Mouse (Mus musculus): ENCODE measurements around the gene Cpsf6. TPM values are rescaled to one million over a fixed set of nuclear protein-coding genes. Genes with fewer than 3 reads are reported as not detected.

The Cpsf6 gene
- polyA plus RNA-seq, 1 experiment from 2014 or later, result 150 TPM

DNA sequence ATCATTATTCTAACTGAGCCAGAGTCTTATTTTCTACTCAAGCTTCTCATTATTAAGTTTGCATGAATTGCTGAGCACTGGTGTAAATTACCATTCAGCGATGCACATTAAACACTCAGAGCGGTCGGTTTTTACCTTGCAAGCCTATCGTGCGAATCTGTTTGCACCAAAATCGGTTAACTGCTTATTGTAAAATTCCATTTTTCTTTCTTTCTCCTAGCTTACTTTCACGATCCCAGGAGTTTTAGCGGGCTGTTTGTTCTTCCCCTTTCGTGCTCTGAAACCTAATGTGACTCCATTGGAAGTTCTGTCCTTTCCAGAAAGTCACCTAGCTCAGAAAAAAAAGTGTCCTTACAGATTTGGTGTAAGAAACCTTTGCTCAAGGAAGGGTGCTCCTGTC, 36.3 kb upstream of the Cpsf6 start:
- Histone ChIP-seq H3K9ac (ENCODE audit: low read length) (no peak overlapping the region), H3K4me1 (replicated peaks; ENCODE audit: control insufficient read depth, insufficient read depth, low read length) (peaks cover 7% of the 10 kb centered on the region; the same call in 1 of the 2 replicates), H3K27ac (ENCODE audit: low read depth) (no peak overlapping the region), H3K27me3 (replicated peaks; ENCODE audit: control insufficient read depth, insufficient read depth, low read length) (no peaks in the 10 kb centered on the region), H3K9me3 (ENCODE audit: control insufficient read depth, low read length) (no peaks in the 10 kb centered on the region), H3K4me3 (ENCODE audit: low read depth, low read length) (no peak overlapping the region), H3K36me3 (ENCODE audit: control insufficient read depth, insufficient read depth, low read length) (no peaks in the 10 kb centered on the region), H3K4me2 (ENCODE audit: low read length) (no peak overlapping the region)
- ATAC-seq (replicated peaks; ENCODE audit: low FRiP score, low TSS enrichment, low read depth) (no peak), DNase-seq (ENCODE audit: low spot score) (no peak)
- 88% methylated on average over 9 of the region's 9 CpGs for WGBS

DNA sequence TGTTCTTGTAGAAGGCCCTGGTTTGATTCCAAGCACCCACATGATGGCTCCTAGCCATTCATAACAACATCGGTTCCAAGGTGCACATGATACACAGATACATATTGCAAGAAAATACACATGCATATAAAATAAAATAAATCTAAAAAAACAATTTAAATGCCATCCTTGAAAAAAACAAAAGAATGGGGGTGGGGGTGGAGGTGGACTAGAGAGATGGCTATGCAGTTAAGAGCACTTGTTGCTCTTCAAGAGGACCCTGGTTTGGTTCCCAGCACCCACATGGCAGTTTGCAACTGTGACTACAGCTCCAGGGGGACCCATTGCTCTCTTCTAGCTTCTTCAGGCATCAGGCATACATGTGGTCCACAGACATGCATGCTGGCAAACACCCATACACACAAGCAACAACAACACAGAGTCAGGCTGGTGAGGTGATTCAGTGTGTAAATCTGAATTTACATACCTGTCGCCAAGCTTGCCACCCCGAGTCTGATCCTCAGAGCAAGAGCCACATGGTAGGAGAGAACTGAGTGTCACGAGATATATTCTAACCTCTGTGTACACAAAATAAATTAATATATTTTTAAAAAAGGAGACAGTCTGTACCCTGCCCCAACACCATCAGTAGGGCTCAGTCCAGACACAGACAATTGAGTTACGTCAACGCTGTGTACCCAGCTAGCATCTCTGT, 35.7 kb upstream of the Cpsf6 start:
- whole genome bisulfite sequencing, result 93% methylated on average over 6 of the region's 6 CpGs
- DNase-seq (ENCODE audit: low spot score), result no peak
- Histone ChIP-seq H3K4me2 (ENCODE audit: low read length) (no peak overlapping the region), H3K4me1 (replicated peaks; ENCODE audit: control insufficient read depth, insufficient read depth, low read length) (peaks cover 7% of the 10 kb centered on the region; the same call in 1 of the 2 replicates), H3K27me3 (replicated peaks; ENCODE audit: control insufficient read depth, insufficient read depth, low read length) (no peaks in the 10 kb centered on the region), H3K9ac (ENCODE audit: low read length) (no peak overlapping the region), H3K4me3 (ENCODE audit: low read depth, low read length) (no peak overlapping the region), H3K36me3 (ENCODE audit: control insufficient read depth, insufficient read depth, low read length) (no peaks in the 10 kb centered on the region), H3K9me3 (ENCODE audit: control insufficient read depth, low read length) (no peaks in the 10 kb centered on the region), H3K27ac (ENCODE audit: low read depth) (no peak overlapping the region)
- ATAC-seq (replicated peaks; ENCODE audit: low FRiP score, low TSS enrichment, low read depth), result no peak

DNA sequence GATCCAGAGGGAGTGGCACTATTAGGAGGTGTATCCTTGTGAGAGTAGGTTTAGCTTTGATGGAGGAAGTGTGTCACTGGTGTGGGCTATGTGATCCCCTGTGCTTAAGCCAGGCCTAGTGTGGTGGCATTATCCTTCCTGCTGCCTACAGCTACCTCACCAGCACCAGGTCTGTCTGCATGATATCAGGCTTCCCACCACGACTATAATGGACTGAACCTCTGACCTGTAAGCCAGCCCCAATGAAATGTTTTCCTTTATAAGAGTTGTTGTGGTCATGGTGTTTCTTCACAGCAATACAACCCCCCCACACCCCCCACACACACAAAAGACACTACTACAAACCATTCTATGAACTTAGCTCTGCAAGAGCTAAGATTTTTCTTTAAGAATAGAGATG, 34.9 kb upstream of the Cpsf6 start:
- no peak for DNase-seq (ENCODE audit: low spot score)
- 67% methylated on average over 1 of the region's 1 CpGs for WGBS
- no peaks in the 10 kb centered on the region for H3K36me3 ChIP-seq (ENCODE audit: control insufficient read depth, insufficient read depth, low read length)
- peaks cover 7% of the 10 kb centered on the region; the same call in 1 of the 2 replicates for H3K4me1 ChIP-seq (replicated peaks; ENCODE audit: control insufficient read depth, insufficient read depth, low read length)
- no peak overlapping the region for H3K4me3 ChIP-seq (ENCODE audit: low read depth, low read length)
- ATAC-seq (replicated peaks; ENCODE audit: low FRiP score, low TSS enrichment, low read depth), result no peak
- no peaks in the 10 kb centered on the region for H3K9me3 ChIP-seq (ENCODE audit: control insufficient read depth, low read length)
- no peaks in the 10 kb centered on the region for H3K27me3 ChIP-seq (replicated peaks; ENCODE audit: control insufficient read depth, insufficient read depth, low read length)
- no peak overlapping the region for H3K9ac ChIP-seq (ENCODE audit: low read length)
- H3K4me2 ChIP-seq (ENCODE audit: low read length), result no peak overlapping the region
- no peak overlapping the region for H3K27ac ChIP-seq (ENCODE audit: low read depth)

DNA sequence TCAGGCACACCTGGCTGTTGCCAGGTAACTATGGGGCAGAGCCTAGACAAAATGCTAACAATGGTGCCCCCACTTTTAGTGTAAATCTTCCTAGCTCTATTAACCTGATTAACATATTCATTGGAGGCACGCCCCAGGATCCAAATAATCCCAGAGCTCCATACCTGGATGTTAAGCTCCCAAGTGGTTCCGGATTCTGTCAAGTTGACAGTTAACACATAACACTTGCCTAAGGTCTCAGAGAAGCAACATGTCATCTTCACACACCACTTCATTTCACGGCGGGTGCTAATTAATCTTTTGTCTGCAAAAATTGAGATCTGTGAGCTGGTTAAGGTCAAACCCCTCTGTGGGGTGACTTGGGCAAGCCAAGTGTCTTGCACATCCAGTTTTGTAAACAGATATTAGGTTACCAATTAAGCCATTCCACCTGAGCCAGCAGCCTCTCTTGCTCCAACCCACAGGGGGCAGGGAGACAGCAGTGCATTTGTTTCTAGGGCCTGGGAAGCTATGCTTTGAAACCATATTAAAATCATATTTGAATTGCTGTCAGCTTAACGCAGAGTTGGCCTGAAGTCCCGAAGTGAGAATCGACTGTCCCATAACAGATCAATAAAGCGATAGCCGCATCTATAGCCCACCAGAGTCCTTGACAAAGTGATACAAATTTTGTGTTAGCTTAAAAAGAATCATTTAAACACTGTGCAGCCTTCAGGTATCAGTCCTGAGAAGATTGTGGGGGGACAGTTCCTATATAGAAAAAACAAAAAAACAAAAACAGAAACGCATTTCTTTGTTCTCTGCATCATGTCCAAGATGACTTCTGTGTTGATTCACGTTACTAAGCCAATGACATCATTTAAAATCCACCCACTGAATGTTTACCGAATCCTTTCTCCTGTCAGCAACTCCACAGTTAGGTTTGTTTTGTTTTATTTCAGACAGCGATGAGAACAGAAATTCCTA, 34.0 kb upstream of the Cpsf6 start:
- ATAC-seq (replicated peaks; ENCODE audit: low FRiP score, low TSS enrichment, low read depth), result no peak
- no peak overlapping the region for H3K27ac ChIP-seq (ENCODE audit: low read depth)
- H3K4me1 ChIP-seq (replicated peaks; ENCODE audit: control insufficient read depth, insufficient read depth, low read length), result peaks cover 7% of the 10 kb centered on the region; the same call in 1 of the 2 replicates
- no peak overlapping the region for H3K4me2 ChIP-seq (ENCODE audit: low read length)
- H3K9ac ChIP-seq (ENCODE audit: low read length), result no peak overlapping the region
- 64% methylated on average over 13 of the region's 13 CpGs for WGBS
- no peak overlapping the region for H3K4me3 ChIP-seq (ENCODE audit: low read depth, low read length)
- no peaks in the 10 kb centered on the region for H3K9me3 ChIP-seq (ENCODE audit: control insufficient read depth, low read length)
- no peaks in the 10 kb centered on the region for H3K27me3 ChIP-seq (replicated peaks; ENCODE audit: control insufficient read depth, insufficient read depth, low read length)
- DNase-seq (ENCODE audit: low spot score), result no peak
- no peaks in the 10 kb centered on the region for H3K36me3 ChIP-seq (ENCODE audit: control insufficient read depth, insufficient read depth, low read length)

- 79% methylated on average over 7 of the region's 7 CpGs for WGBS
- Histone ChIP-seq H3K4me2 (ENCODE audit: low read length) (no peak overlapping the region), H3K36me3 (ENCODE audit: control insufficient read depth, insufficient read depth, low read length) (no peaks in the 10 kb centered on the region), H3K9me3 (ENCODE audit: control insufficient read depth, low read length) (no peaks in the 10 kb centered on the region), H3K4me3 (ENCODE audit: low read depth, low read length) (no peak overlapping the region), H3K4me1 (replicated peaks; ENCODE audit: control insufficient read depth, insufficient read depth, low read length) (peaks cover 4% of the 10 kb centered on the region; the same call in 1 of the 2 replicates), H3K27me3 (replicated peaks; ENCODE audit: control insufficient read depth, insufficient read depth, low read length) (no peaks in the 10 kb centered on the region), H3K9ac (ENCODE audit: low read length) (no peak overlapping the region), H3K27ac (ENCODE audit: low read depth) (no peak overlapping the region)
- DNase-seq (ENCODE audit: low spot score), result no peak
- no peak for ATAC-seq (replicated peaks; ENCODE audit: low FRiP score, low TSS enrichment, low read depth)
Observed at GRCm38 (mm10) chr10:117412474-117413057, 32.8 kb upstream of the Cpsf6 start.

- no peak overlapping the region for H3K4me2 ChIP-seq (ENCODE audit: low read length)
- H3K4me1 ChIP-seq (replicated peaks; ENCODE audit: control insufficient read depth, insufficient read depth, low read length), result no peaks in the 10 kb centered on the region
- 34% methylated on average over 16 of the region's 16 CpGs for WGBS
- no peaks in the 10 kb centered on the region for H3K36me3 ChIP-seq (ENCODE audit: control insufficient read depth, insufficient read depth, low read length)
- ATAC-seq (replicated peaks; ENCODE audit: low FRiP score, low TSS enrichment, low read depth) (no peak), DNase-seq (ENCODE audit: low spot score) (no peak)
- H3K27ac ChIP-seq (ENCODE audit: low read depth), result no peak overlapping the region
- no peak overlapping the region for H3K9ac ChIP-seq (ENCODE audit: low read length)
- no peak overlapping the region for H3K4me3 ChIP-seq (ENCODE audit: low read depth, low read length)
- H3K9me3 ChIP-seq (ENCODE audit: control insufficient read depth, low read length), result no peaks in the 10 kb centered on the region
- no peaks in the 10 kb centered on the region for H3K27me3 ChIP-seq (replicated peaks; ENCODE audit: control insufficient read depth, insufficient read depth, low read length)
Observed at GRCm38 (mm10) chr10:117411716-117412473, 32.1 kb upstream of the Cpsf6 start.

DNA sequence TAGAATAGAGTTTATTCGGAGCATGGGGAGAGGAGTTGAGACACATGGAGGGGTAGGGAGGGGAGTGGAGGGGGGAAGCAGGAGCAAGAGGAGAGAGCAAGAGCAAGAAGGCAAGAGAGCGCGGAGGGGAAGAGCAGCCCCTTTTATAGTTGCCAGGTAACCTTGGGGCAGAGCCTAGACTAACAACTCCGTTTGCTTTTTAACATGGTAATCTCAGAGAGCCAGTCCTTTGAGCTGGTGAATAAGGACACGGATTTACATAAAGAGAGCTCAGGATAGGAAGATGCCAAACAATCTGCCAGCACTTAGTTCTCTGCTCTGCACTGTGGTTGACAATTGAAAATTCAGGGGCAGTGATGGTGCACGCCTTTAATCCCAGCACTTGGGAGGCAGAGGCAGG, 31.3 kb upstream of the Cpsf6 start:
- 63% methylated on average over 6 of the region's 6 CpGs for WGBS
- Histone ChIP-seq H3K4me2 (ENCODE audit: low read length) (no peak overlapping the region), H3K9ac (ENCODE audit: low read length) (no peak overlapping the region), H3K36me3 (ENCODE audit: control insufficient read depth, insufficient read depth, low read length) (no peaks in the 10 kb centered on the region), H3K4me1 (replicated peaks; ENCODE audit: control insufficient read depth, insufficient read depth, low read length) (no peaks in the 10 kb centered on the region), H3K27ac (ENCODE audit: low read depth) (no peak overlapping the region), H3K4me3 (ENCODE audit: low read depth, low read length) (no peak overlapping the region), H3K27me3 (replicated peaks; ENCODE audit: control insufficient read depth, insufficient read depth, low read length) (no peaks in the 10 kb centered on the region), H3K9me3 (ENCODE audit: control insufficient read depth, low read length) (no peaks in the 10 kb centered on the region)
- ATAC-seq (replicated peaks; ENCODE audit: low FRiP score, low TSS enrichment, low read depth), result no peak
- DNase-seq (ENCODE audit: low spot score), result no peak

DNA sequence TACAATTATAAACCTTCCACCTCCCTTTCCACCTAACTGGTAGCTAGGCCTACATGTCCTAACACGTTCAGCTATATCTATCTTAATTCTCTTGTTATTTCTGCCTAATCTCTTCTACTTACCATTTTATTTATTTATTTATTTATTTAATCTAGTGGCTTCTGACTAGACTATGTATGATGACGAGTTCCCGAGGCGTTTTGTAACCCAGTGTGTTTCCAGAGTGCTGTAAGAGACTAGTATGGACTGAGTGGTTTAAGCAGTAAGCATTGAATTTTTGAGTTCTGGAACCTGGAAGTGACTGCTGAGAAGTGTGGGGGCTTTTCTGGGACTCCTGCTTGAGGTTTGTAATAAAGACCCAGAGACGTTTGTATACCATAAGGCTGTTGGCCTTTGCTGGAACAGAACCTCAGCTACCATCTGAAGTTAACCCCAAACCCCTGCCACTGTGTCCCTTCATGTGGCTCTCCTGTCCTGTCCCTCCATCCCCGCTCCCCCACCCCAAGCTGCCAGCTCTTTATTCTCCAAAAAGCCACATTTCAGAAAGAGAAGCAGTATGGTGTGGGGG, 30.8 kb upstream of the Cpsf6 start:
- H3K4me1 ChIP-seq (replicated peaks; ENCODE audit: control insufficient read depth, insufficient read depth, low read length), result no peaks in the 10 kb centered on the region
- WGBS, result 89% methylated on average over 6 of the region's 6 CpGs
- ATAC-seq (replicated peaks; ENCODE audit: low FRiP score, low TSS enrichment, low read depth), result no peak

More for the DNA sequence above, 30.8 kb upstream of the Cpsf6 start:
- Histone ChIP-seq H3K4me3 (ENCODE audit: low read depth, low read length) (no peak overlapping the region), H3K27me3 (replicated peaks; ENCODE audit: control insufficient read depth, insufficient read depth, low read length) (no peaks in the 10 kb centered on the region), H3K27ac (ENCODE audit: low read depth) (no peak overlapping the region), H3K4me2 (ENCODE audit: low read length) (no peak overlapping the region), H3K36me3 (ENCODE audit: control insufficient read depth, insufficient read depth, low read length) (no peaks in the 10 kb centered on the region), H3K9me3 (ENCODE audit: control insufficient read depth, low read length) (no peaks in the 10 kb centered on the region), H3K9ac (ENCODE audit: low read length) (no peak overlapping the region)
- no peak for DNase-seq (ENCODE audit: low spot score)

All from intestine, embryonic 14.5 days (tissue).